Mouse (Mus musculus) T-helper 2 cell (primary cell): Measurements from ENCODE around the gene Sptbn4.

Source experiments
- in situ Hi-C: fragments of 300-600 bp; cut with MboI, MseI; formaldehyde crosslinking; loops from one replicate; pipeline ENCODE4 v1.15.1; 2025; ENCODE audit warnings: high pct_unique_total_duplicates

The Sptbn4 gene

GRCm38 (mm10) chr7:27440014-27440413 is 7.5 kb downstream of the Sptbn4 start:
- in situ Hi-C loops: no loop called here

- in situ Hi-C loops: no loop called here
Observed at GRCm38 (mm10) chr7:27437544-27437943, 9.9 kb downstream of the Sptbn4 start.

- in situ Hi-C loops: no loop called here
Observed at GRCm38 (mm10) chr7:27433794-27434193, 13.7 kb downstream of the Sptbn4 start.

GRCm38 (mm10) chr7:27433349-27433748 is 14.1 kb downstream of the Sptbn4 start:
- in situ Hi-C loops: no loop called here

GRCm38 (mm10) chr7:27429135-27429534 is 18.4 kb downstream of the Sptbn4 start:
- in situ Hi-C loops: loop anchor here (5.0 kb wide), 1 partner anchor 98 kb away; no protein-coding TSS in a partner anchor

- in situ Hi-C loops: loop anchor here (5.0 kb wide), 1 partner anchor 99 kb away; no protein-coding TSS in a partner anchor
Observed at GRCm38 (mm10) chr7:27428002-27428401, 19.5 kb downstream of the Sptbn4 start.

GRCm38 (mm10) chr7:27427387-27427786 is 20.1 kb downstream of the Sptbn4 start:
- in situ Hi-C loops: loop anchor here (5.0 kb wide), 1 partner anchor 100 kb away; no protein-coding TSS in a partner anchor

GRCm38 (mm10) chr7:27423556-27424326 is 23.7 kb downstream of the Sptbn4 start:
- in situ Hi-C loops: no loop called here

GRCm38 (mm10) chr7:27419101-27419500 is 28.4 kb downstream of the Sptbn4 start:
- in situ Hi-C loops: no loop called here

GRCm38 (mm10) chr7:27417151-27417550 is 30.3 kb downstream of the Sptbn4 start:
- in situ Hi-C loops: no loop called here

GRCm38 (mm10) chr7:27408379-27409176 is 38.9 kb downstream of the Sptbn4 start:
- in situ Hi-C loops: no loop called here

GRCm38 (mm10) chr7:27407816-27408215 is 39.7 kb downstream of the Sptbn4 start:
- in situ Hi-C loops: no loop called here

- in situ Hi-C loops: no loop called here
Observed at GRCm38 (mm10) chr7:27406481-27406880, 41.0 kb downstream of the Sptbn4 start.

- in situ Hi-C loops: no loop called here
Observed at GRCm38 (mm10) chr7:27404203-27404942, 43.1 kb downstream of the Sptbn4 start.

- in situ Hi-C loops: no loop called here
Observed at GRCm38 (mm10) chr7:27402675-27403074, 44.8 kb downstream of the Sptbn4 start.

- in situ Hi-C loops: no loop called here
Observed at GRCm38 (mm10) chr7:27400545-27400944, 46.9 kb downstream of the Sptbn4 start.

GRCm38 (mm10) chr7:27397048-27397949 is 50.2 kb downstream of the Sptbn4 start:
- in situ Hi-C loops: loop anchor here (10.0 kb wide), 1 partner anchor 62 kb away; the partner anchor contains the start of gene Ltbp4

GRCm38 (mm10) chr7:27396184-27397047 is 51.1 kb downstream of the Sptbn4 start:
- in situ Hi-C loops: loop anchor here (10.0 kb wide), 1 partner anchor 62 kb away; the partner anchor contains the start of gene Ltbp4

- in situ Hi-C loops: loop anchor here (10.0 kb wide), 1 partner anchor 61 kb away; the partner anchor contains the start of gene Ltbp4
Observed at GRCm38 (mm10) chr7:27395521-27396183, 51.8 kb downstream of the Sptbn4 start.
